Mouse (Mus musculus) brown adipose tissue, adult 24 weeks (tissue): Measurements from ENCODE around the gene Scgb1c1. TPM values are rescaled to one million over a fixed set of nuclear protein-coding genes. Genes with fewer than 3 reads are reported as not detected.

Source experiments
- H3K27ac ChIP-seq: fragments of 200-500 bp; replicated peaks from 2 replicates; pipeline ENCODE4 v1.5.1; 2012; ENCODE audit warnings: low read depth, mild to moderate bottlenecking, low read length
- H3K4me1 ChIP-seq: fragments of 200-500 bp; 2 replicates; pipeline ENCODE4 v1.6.1; 2012; ENCODE audit warnings: low read length, mixed read lengths; ENCODE audit not compliant: control insufficient read depth, insufficient read depth, insufficient read length
- H3K4me3 ChIP-seq: fragments of 200-500 bp; 2 replicates; pipeline ENCODE4 v1.5.1; 2012; ENCODE audit warnings: low read depth, mild to moderate bottlenecking, low read length, moderate library complexity; ENCODE audit not compliant: insufficient read depth
- polyA plus RNA-seq: library from polyadenylated mRNA; stranded (reverse); fragments of >200 nt; gene quantifications from 2 replicates; pipeline ENCODE4 v1.2.4, GENCODE M21; 2012; ENCODE audit not compliant: missing spikeins, insufficient read depth, insufficient read length

Gene Scgb1c1
- polyA plus RNA-seq, 1 experiment = not detected

GRCm38 (mm10) chr7:140834968-140835757 lies 10.2 kb upstream of the Scgb1c1 start, which contains the start of gene Urah:
Gene Urah (plus strand): TSS chr7:140835018.
- Histone ChIP-seq H3K4me1 (no peaks in the 10 kb centered on the region), H3K4me3 (no peak within 1 kb of the TSS), H3K27ac (no peak within 1 kb of the TSS)

- Histone ChIP-seq H3K4me1 (no peaks in the 10 kb centered on the region), H3K4me3 (no peak overlapping the region), H3K27ac (no peak overlapping the region)
Measured at GRCm38 (mm10) chr7:140835758-140836087, 9.6 kb upstream of the Scgb1c1 start.

- no peak overlapping the region for H3K27ac ChIP-seq
- H3K4me1 ChIP-seq = no peaks in the 10 kb centered on the region
- no peak overlapping the region for H3K4me3 ChIP-seq
Measured at GRCm38 (mm10) chr7:140836243-140837115, 8.9 kb upstream of the Scgb1c1 start.

- H3K27ac ChIP-seq = no peak overlapping the region
- H3K4me1 ChIP-seq = no peaks in the 10 kb centered on the region
- no peak overlapping the region for H3K4me3 ChIP-seq
Measured at GRCm38 (mm10) chr7:140839556-140839955, 5.8 kb upstream of the Scgb1c1 start.

GRCm38 (mm10) chr7:140840750-140841735 lies 4.3 kb upstream of the Scgb1c1 start:
- H3K4me1 ChIP-seq = no peaks in the 10 kb centered on the region
- H3K4me3 ChIP-seq = no peak overlapping the region
- H3K27ac ChIP-seq = no peak overlapping the region

- Histone ChIP-seq H3K4me1 (no peaks in the 10 kb centered on the region), H3K27ac (no peak overlapping the region), H3K4me3 (no peak overlapping the region)
Measured at GRCm38 (mm10) chr7:140843806-140844205, 1.5 kb upstream of the Scgb1c1 start.

GRCm38 (mm10) chr7:140845683-140846082 lies 336 bp downstream of the Scgb1c1 start:
- H3K27ac ChIP-seq = no peak overlapping the region
- H3K4me3 ChIP-seq = no peak overlapping the region
- no peaks in the 10 kb centered on the region for H3K4me1 ChIP-seq

GRCm38 (mm10) chr7:140846676-140847075 lies 1.3 kb downstream of the Scgb1c1 start:
- H3K4me3 ChIP-seq = no peak overlapping the region
- H3K27ac ChIP-seq = no peak overlapping the region
- no peaks in the 10 kb centered on the region for H3K4me1 ChIP-seq

GRCm38 (mm10) chr7:140847755-140848580 lies 2.6 kb downstream of the Scgb1c1 start, which contains the start of gene Odf3:
Gene Odf3 (plus strand): TSS chr7:140847805.
- H3K4me3 ChIP-seq = no peak within 1 kb of the TSS
- H3K4me1 ChIP-seq = 0 out of 2 replicates have a peak, but pooled peaks cover under 1% of the 10 kb centered on the region
- no peak within 1 kb of the TSS for H3K27ac ChIP-seq

GRCm38 (mm10) chr7:140848591-140848990 lies 3.2 kb downstream of the Scgb1c1 start:
- Histone ChIP-seq H3K4me1 (peaks cover 4% of the 10 kb centered on the region), H3K4me3 (no peak overlapping the region), H3K27ac (no peak overlapping the region)

- no peak overlapping the region for H3K4me3 ChIP-seq
- peaks cover 13% of the 10 kb centered on the region for H3K4me1 ChIP-seq
- H3K27ac ChIP-seq = peak overlapping the region; percentile 84
Measured at GRCm38 (mm10) chr7:140851916-140852315, 6.6 kb downstream of the Scgb1c1 start.

- peaks cover 17% of the 10 kb centered on the region for H3K4me1 ChIP-seq
- peak overlapping the region; percentile 99 for H3K27ac ChIP-seq
- peak overlapping the region; percentile 0; the same call in 1 of the 2 replicates for H3K4me3 ChIP-seq
Measured at GRCm38 (mm10) chr7:140853386-140853785, 8.0 kb downstream of the Scgb1c1 start.

GRCm38 (mm10) chr7:140854483-140854882 lies 9.1 kb downstream of the Scgb1c1 start:
- Histone ChIP-seq H3K4me3 (peak overlapping the region; percentile 85; the same call in 1 of the 2 replicates), H3K4me1 (peaks cover 20% of the 10 kb centered on the region), H3K27ac (peak overlapping the region; percentile 99)

GRCm38 (mm10) chr7:140855181-140855580 lies 9.8 kb downstream of the Scgb1c1 start:
- H3K27ac ChIP-seq = peak overlapping the region; percentile 99
- H3K4me1 ChIP-seq = peaks cover 20% of the 10 kb centered on the region
- peak overlapping the region; percentile 85 for H3K4me3 ChIP-seq
